Mouse (Mus musculus): ENCODE data around the gene Ccl21b. TPM values are rescaled to one million over a fixed set of nuclear protein-coding genes. Genes with fewer than 3 reads are reported as not detected.

The Ccl21b gene
- not detected for total RNA-seq (2023)

GRCm38 (mm10) chr4:42255467-42255866 is at the start of gene Ccl21b:
Gene Ccl21b, plus strand, starts transcription at chr4:42255767.

DNA sequence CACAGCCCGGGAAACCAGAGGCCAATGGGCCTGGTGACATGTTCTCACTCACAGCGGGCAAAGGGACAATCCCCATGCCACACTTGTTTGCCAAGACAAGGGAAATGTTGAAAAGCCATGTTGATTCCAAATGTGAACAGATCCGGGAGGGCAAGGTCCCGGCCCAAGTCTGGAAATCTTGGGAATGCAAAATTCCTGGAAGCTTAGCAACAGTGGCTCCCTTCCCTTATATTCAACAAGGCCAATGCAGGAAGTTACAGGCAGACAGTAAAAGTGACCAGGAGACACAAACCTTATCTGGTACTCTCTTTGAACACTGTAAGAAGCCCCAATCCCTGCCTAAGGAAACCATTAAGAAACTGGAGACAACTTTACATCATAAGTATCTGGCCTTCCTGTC is 15.2 kb upstream of the Ccl21b start, which contains the start of gene Gm10600:
Gene Gm10600 (plus strand): TSS at position 301 of the 400 bp plus-strand sequence.

DNA sequence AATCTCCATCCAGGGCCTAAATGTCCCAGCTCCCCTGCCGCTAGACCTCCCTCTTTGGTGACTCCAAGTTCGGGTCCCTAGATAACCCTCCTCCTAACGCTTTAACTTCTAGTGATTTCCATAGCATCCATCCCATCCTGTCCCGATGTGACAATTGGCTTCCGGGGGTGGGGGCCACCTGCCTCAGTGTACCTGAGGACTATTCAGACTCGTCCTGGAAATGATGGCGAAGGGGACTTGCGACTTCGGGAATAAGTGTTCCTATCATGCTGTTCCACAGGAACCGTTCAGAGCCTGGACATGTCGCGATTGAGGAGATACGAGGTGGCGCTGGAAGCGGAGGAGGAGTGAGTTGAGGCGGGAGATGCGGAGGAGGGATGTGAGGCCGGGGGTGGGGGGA is 38.4 kb downstream of the Ccl21b start, which contains the start of gene Gm21953:
Gene Gm21953 (plus strand): TSS at position 301 of the 400 bp plus-strand sequence.

Other genes with a start within 250 kb of the Ccl21b start
- not detected for gene Gm21093, start 221.0 kb upstream of the Ccl21b start, total RNA-seq (2023)
- not detected for gene Gm3893, start 164.6 kb upstream of the Ccl21b start, total RNA-seq (2023)
- gene Gm13304, start 140.9 kb upstream of the Ccl21b start, total RNA-seq (2023), result not detected
- gene Gm13306, start 102.3 kb upstream of the Ccl21b start, total RNA-seq (2023), result not detected
- not detected for gene Gm13305, start 87.2 kb upstream of the Ccl21b start, total RNA-seq (2023)
- not detected for gene Gm10600, start 15.1 kb upstream of the Ccl21b start, total RNA-seq (2023)
- gene Gm21953, start 38.5 kb downstream of the Ccl21b start, total RNA-seq (2023), result not detected
- under 1 TPM; 0.15 to 0.20 TPM for gene Fam205a3, start 62.6 kb downstream of the Ccl21b start, total RNA-seq (2023)
- gene Gm21586, start 183.6 kb downstream of the Ccl21b start, total RNA-seq (2023), result not detected
- not detected for gene Gm2163, start 211.0 kb downstream of the Ccl21b start, total RNA-seq (2023)

Measured in T-cell, adult 66 days (primary cell).